Mouse (Mus musculus): ENCODE data around the gene Syn3. TPM values are rescaled to one million over a fixed set of nuclear protein-coding genes. Genes with fewer than 3 reads are reported as not detected.

The Syn3 gene
- polyA plus RNA-seq, 2 experiments, result 1.9 to 2.0 TPM

GRCm38 (mm10) chr10:86303495-86303876 lies 195.2 kb downstream of the Syn3 start:
- H3K27me3 ChIP-seq (ENCODE audit: control insufficient read depth, insufficient read depth, low read length), result no peaks in the 10 kb centered on the region
- H3K4me2 ChIP-seq (replicated peaks; ENCODE audit: low read depth, low read length, severe bottlenecking), result peak overlapping the region; percentile 68
- peak overlapping the region; percentile 56 for H3K4me3 ChIP-seq (replicated peaks; ENCODE audit: low read length)
- no peaks in the 10 kb centered on the region for H3K9me3 ChIP-seq (ENCODE audit: control insufficient read depth, low read length)
- no peak for TF ChIP-seq POLR2A (IDR thresholded peaks at IDR 0.05; ENCODE audit: borderline replicate concordance, extremely low read depth, insufficient read depth, insufficient read length)
- H3K27ac ChIP-seq (replicated peaks; ENCODE audit: low read depth, low read length), result 0 out of 2 replicates have a peak overlapping the region, but pooled peaks have one; percentile 1
- DNase-seq (ENCODE audit: low spot score) (no peak), ATAC-seq (ENCODE audit: low FRiP score, low read depth) (no peak)
- H3K4me1 ChIP-seq (ENCODE audit: control insufficient read depth, insufficient read depth, low read length), result peaks cover 32% of the 10 kb centered on the region
- 75% methylated on average over 2 of the region's 2 CpGs for WGBS
- peaks cover 27% of the 10 kb centered on the region for H3K36me3 ChIP-seq (ENCODE audit: control insufficient read depth, insufficient read depth, low read length)
- H3K9ac ChIP-seq (ENCODE audit: low read depth, low read length, severe bottlenecking), result no peak overlapping the region

- peak overlapping the region; percentile 65; the same call in 1 of the 2 replicates for H3K27ac ChIP-seq (replicated peaks; ENCODE audit: low read depth, low read length)
- peaks cover 22% of the 10 kb centered on the region for H3K36me3 ChIP-seq (ENCODE audit: control insufficient read depth, insufficient read depth, low read length)
- no peaks in the 10 kb centered on the region for H3K9me3 ChIP-seq (ENCODE audit: control insufficient read depth, low read length)
- peak overlapping the region; percentile 29 for H3K9ac ChIP-seq (ENCODE audit: low read depth, low read length, severe bottlenecking)
- peak overlapping the region; percentile 56 for H3K4me3 ChIP-seq (replicated peaks; ENCODE audit: low read length)
- 20% methylated on average over 8 of the region's 8 CpGs for WGBS
- peak overlapping the region; percentile 68 for H3K4me2 ChIP-seq (replicated peaks; ENCODE audit: low read depth, low read length, severe bottlenecking)
- DNase-seq (ENCODE audit: low spot score), result peak; percentile 62
- ATAC-seq (ENCODE audit: low FRiP score, low read depth), result peak; percentile 27
- peaks cover 32% of the 10 kb centered on the region for H3K4me1 ChIP-seq (ENCODE audit: control insufficient read depth, insufficient read depth, low read length)
- TF ChIP-seq POLR2A (IDR thresholded peaks at IDR 0.05; ENCODE audit: borderline replicate concordance, extremely low read depth, insufficient read depth, insufficient read length), result no peak
- H3K27me3 ChIP-seq (ENCODE audit: control insufficient read depth, insufficient read depth, low read length), result no peaks in the 10 kb centered on the region
Measured at GRCm38 (mm10) chr10:86302761-86303494, 195.8 kb downstream of the Syn3 start.

DNA sequence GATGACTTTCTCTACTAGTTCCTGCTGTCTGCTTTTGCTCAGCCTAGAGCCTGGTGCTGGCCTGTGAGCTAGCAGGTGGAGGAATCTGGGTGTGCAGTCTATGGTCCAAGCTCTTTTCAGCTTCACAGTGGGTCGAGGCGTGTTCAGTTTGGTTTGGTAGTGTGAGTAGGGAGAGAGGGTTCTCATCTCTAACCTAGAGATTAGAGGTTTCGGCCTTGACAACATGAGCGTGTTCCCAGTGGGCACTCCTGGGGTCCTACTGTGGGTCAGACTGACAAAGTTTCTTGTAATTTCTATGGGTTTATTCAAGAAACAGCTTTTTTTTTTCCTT lies 196.4 kb downstream of the Syn3 start:
- DNase-seq (ENCODE audit: low spot score), result no peak

DNA sequence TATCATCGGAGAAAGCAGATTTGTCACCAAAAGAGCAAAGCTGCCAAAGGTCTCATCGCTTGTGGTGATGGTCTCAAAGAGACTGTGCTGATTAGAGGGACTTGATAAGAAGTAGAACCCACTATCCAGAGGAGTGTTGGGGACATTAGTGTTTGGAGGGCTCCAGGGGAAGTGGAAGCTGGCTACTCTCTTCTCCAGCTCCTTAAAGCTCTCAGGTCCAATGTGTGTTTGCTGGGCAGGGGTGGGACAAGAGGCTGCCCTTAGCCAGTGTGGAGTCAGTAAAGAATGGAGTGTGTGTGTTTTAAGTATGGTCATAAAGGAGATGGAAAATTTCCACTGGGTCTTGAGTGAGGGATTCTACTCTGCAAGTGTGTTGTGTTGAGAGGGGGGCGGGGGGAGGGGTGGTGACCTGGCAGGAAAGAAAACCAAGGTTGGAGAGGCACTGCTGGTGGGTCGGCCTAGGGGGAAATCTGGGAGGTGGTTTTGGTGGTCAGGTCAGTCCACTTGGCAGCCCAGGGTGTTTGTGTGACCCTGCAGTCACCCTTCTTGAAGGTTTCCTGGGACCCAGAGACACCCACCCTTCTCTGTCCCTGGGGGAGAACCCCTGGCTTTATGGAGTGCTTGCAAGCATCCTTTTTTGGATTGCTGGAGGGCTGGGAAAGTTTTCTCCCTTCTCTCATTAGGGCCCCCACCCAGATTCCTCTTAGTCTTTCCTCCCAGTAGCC lies 196.9 kb downstream of the Syn3 start:
- no peak for DNase-seq (ENCODE audit: low spot score)
- no peak for TF ChIP-seq POLR2A (IDR thresholded peaks at IDR 0.05; ENCODE audit: borderline replicate concordance, extremely low read depth, insufficient read depth, insufficient read length)
- Histone ChIP-seq H3K4me2 (replicated peaks; ENCODE audit: low read depth, low read length, severe bottlenecking) (peak overlapping the region; percentile 68), H3K36me3 (ENCODE audit: control insufficient read depth, insufficient read depth, low read length) (peaks cover 15% of the 10 kb centered on the region), H3K27ac (replicated peaks; ENCODE audit: low read depth, low read length) (peak overlapping the region; percentile 78), H3K4me1 (ENCODE audit: control insufficient read depth, insufficient read depth, low read length) (peaks cover 32% of the 10 kb centered on the region), H3K27me3 (ENCODE audit: control insufficient read depth, insufficient read depth, low read length) (no peaks in the 10 kb centered on the region), H3K9me3 (ENCODE audit: control insufficient read depth, low read length) (no peaks in the 10 kb centered on the region), H3K4me3 (replicated peaks; ENCODE audit: low read length) (peak overlapping the region; percentile 56), H3K9ac (ENCODE audit: low read depth, low read length, severe bottlenecking) (peak overlapping the region; percentile 76)
- no peak for ATAC-seq (ENCODE audit: low FRiP score, low read depth)
- WGBS, result 17% methylated on average over 4 of the region's 4 CpGs

More for the DNA sequence above, 196.4 kb downstream of the Syn3 start:
- Histone ChIP-seq H3K4me3 (replicated peaks; ENCODE audit: low read length) (peak overlapping the region; percentile 56), H3K9ac (ENCODE audit: low read depth, low read length, severe bottlenecking) (peak overlapping the region; percentile 76; the same call in 1 of the 2 replicates), H3K4me2 (replicated peaks; ENCODE audit: low read depth, low read length, severe bottlenecking) (peak overlapping the region; percentile 68), H3K9me3 (ENCODE audit: control insufficient read depth, low read length) (no peaks in the 10 kb centered on the region), H3K4me1 (ENCODE audit: control insufficient read depth, insufficient read depth, low read length) (peaks cover 32% of the 10 kb centered on the region), H3K27me3 (ENCODE audit: control insufficient read depth, insufficient read depth, low read length) (no peaks in the 10 kb centered on the region), H3K27ac (replicated peaks; ENCODE audit: low read depth, low read length) (peak overlapping the region; percentile 65), H3K36me3 (ENCODE audit: control insufficient read depth, insufficient read depth, low read length) (peaks cover 17% of the 10 kb centered on the region)
- TF ChIP-seq POLR2A (IDR thresholded peaks at IDR 0.05; ENCODE audit: borderline replicate concordance, extremely low read depth, insufficient read depth, insufficient read length), result no peak
- ATAC-seq (ENCODE audit: low FRiP score, low read depth), result no peak
- WGBS, result 62% methylated on average over 4 of the region's 4 CpGs

- Histone ChIP-seq H3K27me3 (ENCODE audit: control insufficient read depth, insufficient read depth, low read length) (no peaks in the 10 kb centered on the region), H3K9ac (ENCODE audit: low read depth, low read length, severe bottlenecking) (peak overlapping the region; percentile 76), H3K4me3 (replicated peaks; ENCODE audit: low read length) (peak overlapping the region; percentile 56), H3K4me2 (replicated peaks; ENCODE audit: low read depth, low read length, severe bottlenecking) (peak overlapping the region; percentile 68), H3K4me1 (ENCODE audit: control insufficient read depth, insufficient read depth, low read length) (peaks cover 32% of the 10 kb centered on the region), H3K27ac (replicated peaks; ENCODE audit: low read depth, low read length) (peak overlapping the region; percentile 78), H3K9me3 (ENCODE audit: control insufficient read depth, low read length) (no peaks in the 10 kb centered on the region), H3K36me3 (ENCODE audit: control insufficient read depth, insufficient read depth, low read length) (peaks cover 8% of the 10 kb centered on the region; the same call in 1 of the 2 replicates)
- no peak for TF ChIP-seq POLR2A (IDR thresholded peaks at IDR 0.05; ENCODE audit: borderline replicate concordance, extremely low read depth, insufficient read depth, insufficient read length)
- ATAC-seq (ENCODE audit: low FRiP score, low read depth) (no peak), DNase-seq (ENCODE audit: low spot score) (no peak)
- WGBS, result 1% methylated on average over 10 of the region's 10 CpGs
Measured at GRCm38 (mm10) chr10:86301117-86301490, 197.6 kb downstream of the Syn3 start.
